Mouse (Mus musculus) layer of hippocampus, adult 9-11 months (tissue): ENCODE measurements at regions not wholly inside any gene's neighbourhood (a gene's known extent, or its start where the extent isn't known, plus 50 kb on each side); places are given as distances from the start of the nearest gene placed in this dataset.

ENCODE experiments used
- DNase-seq: peaks from one replicate; pipeline ENCODE4 v3.0.0; 2022

DNA sequence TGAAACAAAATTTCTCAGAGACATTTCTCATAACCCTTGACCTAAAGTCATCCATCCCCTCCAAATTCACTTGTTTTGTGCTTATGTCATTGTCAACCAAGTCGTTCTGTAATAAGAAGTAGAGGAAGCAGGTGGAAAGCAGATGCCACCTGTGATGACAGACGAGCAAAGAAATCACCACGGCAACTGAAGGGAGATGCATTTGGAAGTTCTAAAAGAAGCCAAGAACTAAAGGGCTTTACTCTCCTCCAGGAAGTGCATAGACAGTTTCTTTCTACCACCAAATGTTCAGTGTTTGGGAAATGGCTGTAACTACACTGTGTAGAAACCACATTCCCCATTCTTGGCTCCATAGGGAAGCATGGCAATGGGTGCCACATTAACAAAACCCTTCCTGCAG is 317.4 kb downstream of the Gm10184 start:
- DNase-seq, result peak; percentile 33

DNA sequence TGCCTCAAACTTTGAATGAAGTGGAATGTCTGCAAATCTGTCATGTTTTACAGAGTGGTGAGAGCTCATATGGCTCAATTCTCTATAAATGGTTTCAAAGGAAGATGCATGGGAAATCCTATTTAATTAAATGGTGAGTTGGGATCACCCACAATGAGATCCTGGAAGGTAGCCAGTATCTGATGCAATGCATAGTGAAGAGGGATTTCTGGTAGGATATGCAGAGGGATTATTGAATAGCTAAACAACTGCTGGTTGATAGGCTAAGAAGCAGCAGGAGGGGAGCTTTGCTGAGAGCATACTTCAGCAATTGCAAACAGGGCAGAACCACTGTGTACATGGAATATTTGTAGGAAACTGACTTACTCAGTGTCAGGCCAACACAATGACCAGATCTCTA is 350.7 kb downstream of the Gm10184 start:
- DNase-seq, result no peak

DNA sequence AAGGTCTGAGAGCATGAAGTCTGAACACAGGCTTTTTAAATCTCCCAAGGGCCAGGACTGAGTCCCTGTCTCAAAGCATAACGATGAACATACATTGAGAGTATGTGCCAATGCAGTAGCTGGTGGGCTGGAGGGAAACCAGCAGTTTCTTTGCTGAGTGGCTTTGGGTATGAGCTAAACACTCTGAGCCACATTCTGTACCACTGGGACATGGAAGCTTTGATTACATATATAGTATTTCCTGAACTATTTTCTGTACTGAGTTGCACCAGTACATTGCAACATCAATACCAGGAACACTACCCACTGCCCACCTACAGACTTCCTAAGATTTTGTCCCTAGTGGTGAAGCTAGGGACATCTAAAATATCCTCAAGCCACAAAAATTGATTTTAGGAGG is 354.3 kb upstream of the Fshr start:
- DNase-seq, result no peak

DNA sequence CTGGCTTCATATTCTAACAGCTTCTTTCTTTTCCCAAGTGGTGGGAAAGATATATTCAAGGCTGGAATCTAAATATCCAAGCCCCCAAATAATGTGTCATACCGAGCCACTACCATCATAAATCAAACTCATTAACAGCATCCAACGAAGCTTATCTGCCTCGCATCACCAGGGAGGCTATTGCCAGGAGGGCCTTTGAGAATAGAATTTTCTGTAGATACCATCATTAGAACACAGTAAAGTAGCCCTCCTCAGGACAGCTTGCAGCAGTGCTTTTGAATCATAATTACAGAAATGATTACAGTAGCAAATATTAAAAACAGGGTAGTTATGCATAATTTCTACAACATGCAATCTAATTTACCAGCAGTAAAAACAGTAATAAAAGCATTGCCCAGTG is 353.1 kb upstream of the Fshr start:
- no peak for DNase-seq

DNA sequence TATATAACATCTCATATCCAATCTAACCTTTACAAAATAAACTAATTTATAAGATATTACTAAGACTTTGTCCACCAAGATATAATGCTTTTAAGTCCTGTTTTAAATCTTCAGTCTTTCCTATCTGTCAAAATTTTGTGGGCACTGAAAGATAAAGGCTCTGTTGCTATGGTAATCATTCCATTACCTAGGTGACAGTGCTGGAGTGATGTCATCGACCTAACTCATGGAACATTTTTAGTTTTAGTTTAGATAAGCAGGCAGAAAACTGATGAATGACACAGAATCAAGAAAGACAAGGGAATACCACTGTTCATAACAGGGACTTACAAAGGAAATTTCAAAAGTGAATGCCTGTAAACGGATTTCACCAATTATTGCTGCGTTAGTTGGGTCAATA is 350.3 kb upstream of the Fshr start:
- DNase-seq, result peak; percentile 9

DNA sequence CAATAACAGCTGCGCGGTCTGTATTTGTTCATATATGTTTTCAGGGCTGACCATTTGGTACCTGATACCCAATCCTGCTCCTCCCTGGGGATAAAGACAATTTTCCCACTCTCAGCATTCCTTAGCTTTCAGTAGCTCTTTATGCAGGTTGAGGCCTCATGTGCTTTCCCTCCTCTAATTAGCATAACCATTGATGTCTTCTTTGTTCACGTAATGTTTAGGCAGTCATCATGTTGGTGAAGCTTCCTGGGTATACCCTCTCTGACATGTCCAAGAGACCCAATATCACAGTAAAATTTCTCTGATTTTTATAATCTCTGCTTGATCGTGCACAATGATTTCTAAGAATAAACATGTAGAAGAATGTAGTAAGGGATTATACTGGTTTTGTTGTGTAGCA is 321.4 kb upstream of the Fshr start:
- no peak for DNase-seq

DNA sequence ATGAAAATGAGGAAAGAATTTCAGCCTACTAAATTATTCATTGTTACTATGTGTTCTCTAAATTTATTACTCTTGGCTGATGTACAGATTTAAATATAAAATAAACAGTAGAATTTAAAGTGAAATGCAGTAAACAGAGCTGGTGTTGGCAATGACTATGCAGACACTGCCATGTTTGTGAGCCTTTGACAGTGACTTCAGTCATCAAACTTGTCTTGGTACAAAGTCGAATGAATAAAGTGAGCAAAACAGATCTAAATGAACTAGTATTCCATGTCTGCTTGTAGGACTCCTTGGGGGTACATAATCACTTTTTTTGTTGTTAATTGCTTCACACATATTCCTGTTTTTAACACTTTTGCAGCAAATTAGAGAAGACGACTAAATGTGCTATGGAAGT is 318.9 kb upstream of the Fshr start:
- DNase-seq, result no peak

DNA sequence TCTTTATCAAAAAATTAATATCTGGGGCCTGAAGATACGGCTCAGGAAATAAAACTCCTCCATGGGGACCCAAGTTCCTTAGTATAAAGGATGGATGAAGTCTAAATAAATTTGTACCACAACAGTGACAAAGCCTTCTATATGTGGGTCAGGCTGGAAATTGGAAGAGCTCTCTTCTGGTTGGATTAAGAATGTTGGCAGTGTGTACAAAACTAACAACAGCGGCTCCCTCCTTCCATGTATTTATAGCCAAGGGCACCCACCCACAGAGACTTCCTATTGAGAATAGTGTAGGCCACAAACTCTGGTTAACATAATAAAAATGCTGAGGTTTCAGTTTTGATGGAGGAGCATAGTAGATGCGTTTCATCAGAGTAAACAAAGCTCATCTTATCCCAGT is 304.8 kb upstream of the Fshr start:
- DNase-seq, result no peak

DNA sequence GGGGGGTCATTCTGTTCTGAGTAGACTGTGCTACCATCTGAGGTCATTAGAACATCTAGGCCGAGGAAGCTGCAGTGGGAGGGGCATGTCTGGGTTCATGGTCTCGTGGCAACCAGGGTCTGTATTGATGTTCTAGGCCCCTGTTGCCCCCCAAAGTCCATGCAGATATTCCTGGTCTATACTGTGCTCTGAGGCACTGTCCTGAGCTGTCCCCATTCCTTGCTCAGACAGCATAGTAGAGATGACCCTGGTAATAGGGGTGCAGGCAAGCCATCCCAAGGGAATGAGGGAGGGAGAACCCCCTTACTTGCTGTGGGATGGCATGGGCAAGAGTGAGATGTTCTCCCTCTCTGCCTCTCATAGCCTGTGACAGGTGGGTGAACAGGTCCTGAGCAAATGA is 293.1 kb upstream of the Fshr start:
- DNase-seq, result no peak

DNA sequence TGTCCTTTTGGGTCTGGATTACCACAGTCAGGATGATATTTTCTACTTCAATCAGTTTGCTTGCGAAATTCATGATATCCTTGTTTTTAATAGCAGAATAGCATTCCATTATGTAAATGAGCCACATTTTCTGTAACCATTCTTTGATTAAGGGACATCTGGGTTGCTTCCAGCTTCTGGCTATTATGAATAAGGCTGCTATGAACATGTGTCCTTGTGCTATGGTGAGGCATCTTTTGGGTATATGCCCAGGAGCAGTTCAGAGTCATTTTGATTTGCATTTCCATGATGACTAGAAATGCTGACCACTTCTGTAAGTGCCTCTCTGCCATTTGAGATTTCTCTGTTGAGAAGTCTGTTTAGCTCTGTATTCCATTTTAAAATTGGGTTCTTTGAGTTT is 266.0 kb upstream of the Fshr start:
- no peak for DNase-seq

DNA sequence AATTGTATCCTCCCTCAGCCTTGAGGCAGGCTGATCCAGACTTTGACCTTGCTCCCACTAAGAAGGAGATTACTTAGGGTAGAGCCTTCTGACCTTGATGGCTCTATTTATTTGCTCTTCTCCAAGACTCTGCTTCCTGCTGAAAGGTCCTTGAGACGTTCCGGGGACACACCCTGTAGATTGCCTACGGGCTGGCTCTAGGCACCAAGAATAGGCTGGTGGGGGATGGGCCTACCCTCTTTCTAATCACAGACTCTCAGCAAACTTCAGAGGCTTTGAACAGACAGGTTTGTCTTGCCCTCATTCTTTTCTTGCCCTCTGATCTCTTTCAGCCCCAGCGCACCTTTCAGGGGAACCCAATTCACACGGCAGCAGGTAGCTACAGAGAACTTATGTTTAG is 265.4 kb upstream of the Fshr start:
- DNase-seq, result no peak

DNA sequence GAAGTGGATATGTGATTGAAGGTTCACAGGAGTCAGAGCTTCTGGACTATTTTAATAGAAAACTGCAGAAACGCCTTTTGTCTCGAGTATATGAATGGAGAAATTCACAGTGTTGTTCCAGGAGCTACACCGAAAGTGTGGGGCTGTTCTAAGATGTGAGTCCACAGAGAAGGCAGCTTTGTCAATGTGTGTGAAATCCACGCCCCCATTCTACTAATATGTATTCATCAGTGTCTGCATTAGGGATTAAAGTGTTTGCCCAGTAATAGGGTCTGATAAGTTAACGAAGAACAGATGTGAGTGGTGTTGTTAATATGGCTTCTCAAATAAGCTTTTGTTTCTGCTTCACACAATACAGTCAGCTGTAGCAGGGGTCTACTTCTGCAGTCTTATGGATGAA is 260.0 kb upstream of the Fshr start:
- DNase-seq, result no peak

DNA sequence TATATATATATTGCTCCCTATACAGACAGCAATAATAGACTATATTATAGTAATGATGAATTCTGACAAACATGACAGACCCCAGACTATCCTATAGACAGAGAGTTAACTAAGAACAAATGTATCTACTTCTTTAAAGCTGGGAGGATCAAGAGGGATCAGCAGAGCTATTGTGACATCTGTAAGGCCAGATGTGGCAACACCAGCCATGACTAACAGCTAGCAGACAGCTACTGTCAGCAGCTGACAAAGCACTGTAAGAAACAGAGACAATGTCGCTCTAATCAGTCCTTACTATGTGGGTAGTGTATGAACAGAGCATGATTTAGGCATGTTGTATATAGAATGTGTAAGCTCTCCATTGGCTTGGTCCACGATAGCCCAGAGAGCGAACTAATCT is 253.8 kb upstream of the Fshr start:
- no peak for DNase-seq

DNA sequence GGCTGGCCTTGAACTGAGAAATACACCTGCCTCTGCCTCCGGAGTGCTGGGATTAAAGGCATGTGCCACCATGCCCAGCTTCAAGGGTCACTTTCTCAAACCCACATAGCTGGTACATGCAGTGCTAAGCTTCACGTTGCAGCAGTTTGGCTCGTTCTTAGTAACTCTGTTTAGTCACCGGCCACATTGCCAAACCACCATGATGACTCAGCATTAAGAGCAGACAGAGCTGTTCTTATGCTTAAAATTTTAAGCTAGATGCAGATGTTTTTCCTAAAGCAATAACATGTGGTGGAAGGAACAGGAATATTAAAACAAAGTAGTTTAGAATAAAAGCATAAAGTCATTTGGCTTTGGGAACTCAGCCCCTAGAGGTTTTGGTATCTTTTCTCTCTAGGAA is 250.2 kb upstream of the Fshr start:
- no peak for DNase-seq

DNA sequence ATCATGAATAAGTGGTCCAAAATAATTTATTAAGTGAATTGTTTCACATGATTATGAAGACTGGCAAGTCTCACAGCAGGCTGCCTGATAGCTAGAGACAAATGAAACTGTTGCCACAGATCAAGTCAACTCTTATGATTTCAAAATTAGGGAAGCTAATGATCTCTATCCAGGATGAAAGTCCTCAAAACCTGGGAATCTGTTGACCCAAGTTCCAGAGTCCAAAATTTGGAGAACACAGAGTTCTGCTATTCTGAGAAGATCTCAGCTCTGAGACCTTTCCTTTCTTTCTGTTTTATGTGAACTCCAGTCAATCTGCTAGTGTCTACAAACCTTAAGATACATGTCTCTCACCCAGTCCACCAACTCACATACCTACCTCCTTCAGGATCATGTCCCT is 248.9 kb upstream of the Fshr start:
- DNase-seq, result no peak

DNA sequence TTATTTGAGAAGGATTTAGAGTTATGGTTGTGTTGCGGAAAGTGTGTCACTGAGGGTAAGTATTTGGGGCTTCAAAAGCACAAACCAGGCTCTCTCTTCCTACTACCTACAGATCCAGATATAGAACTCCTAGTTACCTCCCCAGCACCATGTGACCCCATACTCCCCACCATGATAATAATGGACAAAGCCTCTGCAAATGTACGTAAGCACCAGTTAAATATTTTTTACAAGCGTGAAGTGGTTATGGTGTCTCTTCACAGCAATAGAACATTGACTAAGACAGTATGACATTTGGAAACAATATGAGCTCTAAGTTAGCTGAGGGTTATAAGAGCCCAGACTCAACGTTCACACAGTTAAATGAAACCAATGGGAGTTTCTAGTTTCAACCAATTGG is 233.8 kb upstream of the Fshr start:
- DNase-seq, result no peak

DNA sequence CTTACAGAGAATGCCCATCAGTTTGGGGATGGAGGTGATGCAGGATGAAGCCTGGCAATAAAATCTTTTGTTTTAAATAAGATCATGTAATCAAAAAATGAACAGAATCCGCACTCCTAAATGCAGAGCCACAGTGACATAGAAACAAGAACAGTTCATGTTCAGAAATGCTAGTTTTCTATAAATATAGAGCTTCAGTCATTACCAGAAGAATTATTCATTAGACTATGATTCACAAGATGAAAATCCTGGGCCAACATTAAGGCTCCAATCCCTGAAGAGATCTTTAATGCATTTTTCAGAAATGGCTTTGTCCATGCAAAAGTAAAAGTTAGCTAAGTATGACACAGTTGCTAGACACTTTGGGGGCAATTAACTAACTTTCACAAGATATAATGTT is 209.6 kb upstream of the Fshr start:
- no peak for DNase-seq

DNA sequence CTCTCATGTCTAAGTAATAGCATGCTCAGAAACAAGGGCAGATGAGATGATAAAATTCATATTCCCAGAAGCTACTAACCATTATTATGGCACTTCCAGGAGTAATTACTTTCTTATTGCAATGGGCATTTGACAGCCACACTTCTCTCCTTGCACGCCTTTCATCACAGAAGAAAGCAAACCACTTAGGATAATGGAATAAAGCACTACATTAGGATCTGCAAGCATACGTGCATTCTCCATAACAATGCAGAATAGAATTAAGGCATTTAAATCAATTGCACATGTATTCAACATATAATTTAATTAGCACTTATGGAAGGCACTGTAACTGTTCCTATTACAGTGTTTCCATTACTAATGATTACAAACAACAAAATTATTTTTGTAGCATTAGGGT is 205.1 kb upstream of the Fshr start:
- no peak for DNase-seq

DNA sequence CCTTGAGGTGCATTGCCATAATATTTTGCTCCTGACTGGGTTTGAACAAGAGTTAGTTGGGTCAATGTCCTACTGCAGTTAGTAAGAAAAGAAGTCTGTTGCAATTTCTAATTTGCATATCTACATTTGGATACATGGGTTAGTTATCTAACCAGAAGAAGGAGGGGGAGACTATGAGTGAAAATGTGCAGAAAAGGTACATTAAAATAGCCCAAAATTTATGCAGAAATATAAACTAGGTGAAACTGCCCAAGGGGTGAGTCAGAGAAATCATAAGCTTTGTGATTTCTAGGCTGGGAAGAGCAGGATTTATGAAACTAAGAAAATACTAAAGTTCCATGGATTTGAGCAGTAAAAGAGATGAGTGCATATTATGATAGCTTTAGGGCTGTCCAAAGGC is 156.8 kb upstream of the Fshr start:
- DNase-seq, result no peak

DNA sequence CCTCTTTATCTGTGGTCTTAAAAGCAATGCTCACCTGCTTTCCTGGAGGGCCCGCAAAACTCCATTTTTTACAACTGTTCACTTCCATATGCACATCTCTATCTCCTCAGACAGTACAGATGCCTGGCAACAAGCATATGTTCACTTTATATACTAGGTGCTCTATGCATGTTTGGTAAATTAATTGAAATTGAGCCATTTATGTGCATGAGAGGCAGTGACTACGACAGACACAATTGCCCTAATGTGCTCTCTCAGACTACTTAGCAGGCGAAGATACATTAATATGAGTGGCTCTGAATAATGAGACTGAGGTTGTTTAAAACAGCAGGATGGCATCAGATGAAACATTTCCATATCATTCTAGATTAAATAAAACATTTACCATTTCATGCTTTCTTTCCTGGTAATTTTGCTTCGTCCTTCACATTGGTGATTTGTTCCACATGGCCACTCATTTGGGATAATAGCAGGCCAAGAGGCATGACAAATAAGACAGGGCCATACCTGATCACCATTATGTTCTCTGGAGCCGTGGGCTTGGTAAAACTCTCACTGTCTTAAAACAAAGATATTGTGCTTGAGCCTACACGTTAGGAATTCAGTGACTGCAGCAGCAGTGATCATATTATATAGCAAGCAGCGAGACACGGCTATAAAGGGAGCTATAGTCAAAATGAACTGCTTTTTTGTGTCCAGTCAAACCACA is 140.2 kb upstream of the Fshr start:
- DNase-seq, result no peak

DNA sequence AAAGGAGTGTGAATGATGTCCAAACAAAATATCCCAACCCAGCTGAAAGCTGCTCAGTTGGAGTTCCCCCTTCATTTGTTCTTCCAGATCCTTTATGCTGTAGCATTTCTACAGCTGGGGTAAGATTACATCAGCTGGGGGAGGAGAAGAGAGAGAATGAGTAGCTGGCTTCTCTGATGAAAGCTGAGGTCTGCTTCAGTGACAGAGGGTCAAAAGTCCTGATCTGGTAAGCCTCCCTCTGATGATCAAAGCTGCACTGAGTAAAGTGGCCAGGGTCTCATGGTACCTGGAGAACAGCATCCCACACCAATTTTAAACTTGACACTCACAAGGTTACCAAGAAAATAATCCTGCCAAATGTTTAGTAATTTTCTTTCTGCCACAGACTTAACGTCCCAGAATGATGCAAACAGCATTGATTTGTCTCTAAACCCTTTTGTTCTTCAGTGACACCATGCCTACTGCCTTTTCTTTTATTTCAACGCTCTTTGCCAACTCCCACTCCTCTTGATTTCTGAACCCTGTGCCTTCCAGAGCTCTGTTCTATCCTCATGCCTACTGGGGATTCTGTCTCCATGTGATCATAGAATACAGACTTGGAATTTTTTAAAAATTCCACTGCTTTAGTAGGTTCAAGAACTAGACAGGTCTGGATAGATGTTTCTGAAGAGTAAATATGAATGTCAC is 119.3 kb upstream of the Fshr start:
- DNase-seq, result no peak

DNA sequence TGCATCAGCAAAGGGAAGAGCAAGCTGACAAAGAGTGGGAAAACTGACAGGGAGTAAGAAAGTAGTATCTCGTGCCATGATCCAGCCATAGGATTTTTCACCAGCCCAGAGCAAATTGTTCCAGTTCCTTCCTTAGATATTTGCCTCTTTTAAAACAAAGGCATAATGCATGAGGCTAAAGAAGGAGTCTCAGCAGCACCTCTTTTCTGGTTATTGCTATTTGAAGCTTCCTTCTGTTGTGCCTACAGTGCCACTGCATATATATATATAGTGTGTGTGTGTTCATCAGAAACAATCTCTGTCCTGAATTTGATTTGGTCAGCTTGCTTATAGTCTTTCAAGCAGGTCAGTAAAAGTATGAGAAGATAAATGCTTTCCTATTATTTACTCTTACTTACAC is 117.9 kb upstream of the Fshr start:
- no peak for DNase-seq

DNA sequence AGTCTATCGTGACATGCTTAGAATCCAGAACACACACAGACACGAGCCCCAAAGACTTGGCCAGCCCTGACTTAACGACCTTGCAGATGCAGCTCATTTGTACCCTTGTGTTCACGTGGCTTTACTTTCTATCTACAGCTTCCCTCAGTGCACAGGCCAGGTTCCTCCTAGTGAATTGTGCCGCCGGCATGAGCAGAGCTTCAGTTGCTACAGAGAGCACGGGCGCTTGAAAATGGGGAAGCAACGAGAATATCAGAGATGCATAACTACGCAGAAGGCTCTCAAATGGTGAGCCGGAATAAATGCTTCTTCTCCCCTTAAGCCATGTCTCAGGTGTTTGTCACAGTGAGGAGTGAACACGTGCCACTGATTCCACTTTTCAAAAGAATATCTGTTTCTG is 110.7 kb upstream of the Fshr start:
- DNase-seq, result no peak

DNA sequence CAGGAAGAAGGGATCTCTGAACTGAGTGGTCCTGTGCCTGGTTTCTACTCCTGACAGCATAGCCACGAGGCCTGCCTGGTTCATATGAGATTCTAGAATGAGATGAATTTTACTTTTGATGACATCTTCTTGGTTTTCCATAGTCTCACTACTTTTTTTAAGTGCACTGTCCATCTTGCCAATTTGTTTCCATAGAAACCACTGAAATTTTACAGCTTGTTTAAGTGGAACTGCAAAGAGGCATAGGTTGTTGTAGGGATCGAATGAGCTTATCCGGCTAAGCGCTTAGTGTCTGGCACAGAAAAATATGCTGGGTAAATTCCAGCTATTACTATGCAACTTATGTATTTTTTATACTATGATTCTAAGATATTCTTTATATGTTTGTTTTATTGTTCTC is 100.8 kb upstream of the Fshr start:
- DNase-seq, result no peak
